Mouse (Mus musculus) limb, embryonic 12.5 days (tissue): Measurements from ENCODE around the gene Mrpl10. TPM values are rescaled to one million over a fixed set of nuclear protein-coding genes. Genes with fewer than 3 reads are reported as not detected.

ENCODE experiments used
- microRNA-seq: library from miRNA; unstranded; fragments of <30 nt; microRNA quantifications from one replicate; pipeline ENCODE4, GENCODE M21; 2017
- polyA plus RNA-seq: library from polyadenylated mRNA; unstranded; fragments of >200 nt; fragmentation: Nextera tagmentation; extraction: Ambion mirVana; gene quantifications from 2 replicates; pipeline ENCODE4 v1.2.1, GENCODE M21; 2016

Gene Mrpl10
- polyA plus RNA-seq, 1 experiment from 2014 or later = 80.5 TPM

Small RNA genes within 50 kb of the gene (microRNA-seq; reads per million reads assigned to microRNA genes)
- 1.2 reads per million for gene Mir8103

Other genes with a start within 250 kb of the Mrpl10 start
- gene Nfe2l1, start 211.6 kb upstream of the Mrpl10 start, polyA plus RNA-seq = 66.3 and 70.1 TPM in 2 replicates
- gene Copz2, start 191.7 kb upstream of the Mrpl10 start, polyA plus RNA-seq = 78.1 and 88.3 TPM in 2 replicates
- 87.8 and 89.6 TPM in 2 replicates for gene Cdk5rap3, start 125.1 kb upstream of the Mrpl10 start, polyA plus RNA-seq
- 0.84 and 1.1 TPM in 2 replicates for gene Prr15l, start 113.5 kb upstream of the Mrpl10 start, polyA plus RNA-seq
- gene Pnpo, start 97.6 kb upstream of the Mrpl10 start, polyA plus RNA-seq = 18.4 and 19.7 TPM in 2 replicates
- gene Sp2, start 58.6 kb upstream of the Mrpl10 start, polyA plus RNA-seq = 13.7 and 17.8 TPM in 2 replicates
- gene Sp6, start 28.2 kb upstream of the Mrpl10 start, polyA plus RNA-seq = 6.5 and 7.7 TPM in 2 replicates
- gene Scrn2, start 11.6 kb upstream of the Mrpl10 start, polyA plus RNA-seq = 32.4 and 35.1 TPM in 2 replicates
- gene Lrrc46, start 153 bp upstream of the Mrpl10 start, polyA plus RNA-seq = 1.0 TPM in 2 replicates
- gene Osbpl7, start 9.1 kb downstream of the Mrpl10 start, polyA plus RNA-seq = 6.7 and 8.7 TPM in 2 replicates
- gene Tbx21, start 73.8 kb downstream of the Mrpl10 start, polyA plus RNA-seq = 0.17 TPM in 1 of 2 replicates, not detected in the other
- gene Tbkbp1, start 109.9 kb downstream of the Mrpl10 start, polyA plus RNA-seq = 8.0 and 8.7 TPM in 2 replicates
- 60.2 and 62.7 TPM in 2 replicates for gene Kpnb1, start 146.3 kb downstream of the Mrpl10 start, polyA plus RNA-seq
- 81.1 and 85.8 TPM in 2 replicates for gene Npepps, start 239.1 kb downstream of the Mrpl10 start, polyA plus RNA-seq